Mouse (Mus musculus) erythroblast, embryonic 14.5 days (primary cell): ENCODE data around the gene Ormdl3.

Experiments
- GATA1 ChIP-seq: IDR thresholded peaks from 2 replicates; pipeline ENCODE4 v1.6.1; 2012; ENCODE audit warnings: low read length, inconsistent platforms, mixed read lengths
- TAL1 ChIP-seq: IDR thresholded peaks from 3 replicates; pipeline ENCODE4 v1.6.1; 2012; ENCODE audit warnings: low read length, inconsistent platforms, mixed read lengths

DNA sequence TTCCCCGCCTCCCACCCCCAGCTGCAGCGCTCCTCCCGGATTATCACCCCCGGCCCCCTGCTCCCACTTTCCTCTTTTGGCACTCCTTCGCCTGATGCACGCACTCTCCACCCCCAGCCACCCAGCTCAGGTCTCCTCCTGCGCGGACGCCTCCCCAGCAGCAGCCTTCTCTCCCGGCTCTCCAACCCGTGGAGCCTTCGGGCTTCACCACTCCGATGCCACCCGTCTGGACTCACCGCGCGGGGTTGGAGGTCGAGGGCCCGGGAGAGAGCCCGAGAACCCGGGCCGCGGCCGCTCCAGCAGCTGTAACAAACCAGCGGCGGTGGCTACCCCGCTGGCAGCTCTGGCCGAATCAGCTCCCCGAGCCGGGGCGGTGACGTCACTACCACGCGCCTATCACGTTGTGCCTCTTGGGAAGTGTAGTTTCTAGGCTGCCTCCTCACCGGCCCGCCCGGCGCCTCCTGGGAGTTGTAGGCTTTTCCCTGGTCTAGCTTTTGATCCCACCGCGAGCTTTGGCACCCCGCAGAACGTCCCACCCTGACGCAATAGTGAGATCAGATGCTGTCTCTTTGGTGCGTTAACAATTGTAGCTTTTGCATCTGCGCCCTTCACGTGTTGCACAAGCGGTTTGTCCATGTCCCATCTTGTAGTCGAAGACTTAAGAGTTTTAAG is at the start of gene Ormdl3:
- TF ChIP-seq GATA1 = peak; percentile 12; the same call in 1 of the 2 replicates
- TF ChIP-seq TAL1 = no peak
